Mouse (Mus musculus) forelimb bud, embryonic 11.5 days (tissue): ENCODE results near the gene Gm13691.
"Not testable (repeated sequence)": the region's sequence is repeated elsewhere in the genome, so short reads cannot be mapped to it uniquely, and the experiment has no call there.

Experiments used
- DNase-seq: peaks from one replicate; pipeline ENCODE4 v3.0.0-alpha.2; 2012; ENCODE audit warnings: low read depth, low spot score

The Gm13691 gene

DNA sequence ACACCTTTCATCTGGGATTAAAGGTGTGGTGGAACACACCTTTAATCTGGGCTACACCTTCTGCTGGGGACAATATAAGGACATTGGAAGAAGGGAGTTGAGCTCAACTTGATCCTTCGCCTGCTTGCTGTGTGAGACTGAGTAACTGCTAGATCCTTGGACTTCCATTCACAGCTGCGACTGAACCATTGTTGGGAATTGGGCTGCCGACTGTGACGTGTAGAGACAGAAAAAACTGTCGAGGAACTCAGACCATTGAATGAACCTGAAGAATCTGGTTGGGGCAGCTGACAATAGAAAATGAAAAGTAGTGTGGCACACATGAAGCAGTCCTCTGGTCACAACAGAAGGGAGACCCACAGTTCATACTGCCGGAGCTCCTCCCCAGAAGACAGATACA lies at the start of gene Gm13691:
Gene Gm13691, plus strand, starts transcription at position 301 of the 400 bp plus-strand sequence.
- DNase-seq: not testable (repeated sequence)

DNA sequence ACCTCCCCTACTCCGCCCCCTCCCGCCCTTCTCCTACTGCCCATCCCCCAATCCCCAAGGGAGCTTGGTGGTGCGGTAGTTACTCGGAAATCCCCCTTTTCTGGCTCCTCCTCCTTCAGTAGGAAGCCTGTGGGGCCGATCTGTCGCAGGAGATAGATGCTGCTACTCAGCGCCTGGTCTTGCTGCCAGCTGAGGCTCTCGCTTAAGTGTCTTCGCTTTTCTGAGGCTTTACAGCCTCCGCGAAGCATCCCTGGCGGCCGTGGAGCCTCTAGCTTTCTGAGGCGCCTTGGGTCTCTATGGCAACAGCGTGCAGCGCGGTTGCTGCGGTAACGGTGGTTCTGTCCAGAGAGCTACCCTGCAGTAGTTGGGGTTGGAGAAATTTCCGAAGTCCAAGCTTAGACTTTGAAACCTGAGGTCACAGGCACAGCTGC lies 49.4 kb upstream of the Gm13691 start, which contains the start of gene Zswim2:
Gene Zswim2, minus strand, starts transcription at position 298 of the 431 bp plus-strand sequence.
- DNase-seq: peak; percentile 74

DNA sequence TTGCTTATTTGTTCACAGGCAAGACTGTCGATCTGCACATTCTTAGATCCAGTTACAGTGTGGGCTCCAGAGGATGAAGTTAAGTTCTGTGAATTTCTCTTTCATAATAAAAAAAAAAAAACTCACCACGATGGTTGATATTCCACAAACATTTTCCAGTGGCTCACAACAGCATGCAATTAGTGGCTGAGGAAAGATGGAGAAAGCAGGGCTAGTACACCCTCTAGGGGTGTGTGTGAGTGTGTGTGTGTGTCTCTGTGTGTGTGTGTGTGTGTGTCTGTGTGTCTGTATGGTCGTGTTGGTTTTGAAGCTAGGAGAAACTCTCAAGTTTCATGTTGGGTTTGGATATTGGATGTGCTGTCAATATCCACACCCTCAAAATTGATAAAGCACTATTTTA lies 49.0 kb upstream of the Gm13691 start:
- DNase-seq: no peak

DNA sequence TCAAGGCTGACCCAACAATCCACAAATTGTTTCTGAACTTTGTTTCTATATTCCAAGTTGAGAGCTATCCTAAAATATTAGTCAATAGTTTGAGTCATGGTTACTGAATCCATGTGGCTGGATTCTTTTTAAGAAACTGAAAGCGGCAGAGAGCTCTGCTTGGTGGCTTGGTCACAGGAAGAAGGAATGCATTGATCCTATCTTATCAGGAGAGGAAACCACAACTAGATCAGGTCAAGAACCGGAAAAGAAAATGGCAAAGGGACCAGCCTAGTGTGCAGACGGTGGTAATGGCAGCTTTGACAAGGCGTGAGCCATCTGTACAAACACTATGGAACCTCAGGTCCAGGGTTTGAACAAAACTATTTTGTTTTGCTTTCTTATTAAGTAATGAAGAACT lies 48.6 kb upstream of the Gm13691 start:
- no peak for DNase-seq

DNA sequence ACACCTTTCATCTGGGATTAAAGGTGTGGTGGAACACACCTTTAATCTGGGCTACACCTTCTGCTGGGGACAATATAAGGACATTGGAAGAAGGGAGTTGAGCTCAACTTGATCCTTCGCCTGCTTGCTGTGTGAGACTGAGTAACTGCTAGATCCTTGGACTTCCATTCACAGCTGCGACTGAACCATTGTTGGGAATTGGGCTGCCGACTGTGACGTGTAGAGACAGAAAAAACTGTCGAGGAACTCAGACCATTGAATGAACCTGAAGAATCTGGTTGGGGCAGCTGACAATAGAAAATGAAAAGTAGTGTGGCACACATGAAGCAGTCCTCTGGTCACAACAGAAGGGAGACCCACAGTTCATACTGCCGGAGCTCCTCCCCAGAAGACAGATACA lies 35.0 kb upstream of the Gm13691 start, which contains the start of gene Gm13698:
Gene Gm13698, plus strand, starts transcription at position 301 of the 400 bp plus-strand sequence.
- DNase-seq: not testable (repeated sequence)

DNA sequence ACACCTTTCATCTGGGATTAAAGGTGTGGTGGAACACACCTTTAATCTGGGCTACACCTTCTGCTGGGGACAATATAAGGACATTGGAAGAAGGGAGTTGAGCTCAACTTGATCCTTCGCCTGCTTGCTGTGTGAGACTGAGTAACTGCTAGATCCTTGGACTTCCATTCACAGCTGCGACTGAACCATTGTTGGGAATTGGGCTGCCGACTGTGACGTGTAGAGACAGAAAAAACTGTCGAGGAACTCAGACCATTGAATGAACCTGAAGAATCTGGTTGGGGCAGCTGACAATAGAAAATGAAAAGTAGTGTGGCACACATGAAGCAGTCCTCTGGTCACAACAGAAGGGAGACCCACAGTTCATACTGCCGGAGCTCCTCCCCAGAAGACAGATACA lies 29.1 kb upstream of the Gm13691 start, which contains the start of gene Gm13693:
Gene Gm13693, plus strand, starts transcription at position 301 of the 400 bp plus-strand sequence.
- DNase-seq: not testable (repeated sequence)

DNA sequence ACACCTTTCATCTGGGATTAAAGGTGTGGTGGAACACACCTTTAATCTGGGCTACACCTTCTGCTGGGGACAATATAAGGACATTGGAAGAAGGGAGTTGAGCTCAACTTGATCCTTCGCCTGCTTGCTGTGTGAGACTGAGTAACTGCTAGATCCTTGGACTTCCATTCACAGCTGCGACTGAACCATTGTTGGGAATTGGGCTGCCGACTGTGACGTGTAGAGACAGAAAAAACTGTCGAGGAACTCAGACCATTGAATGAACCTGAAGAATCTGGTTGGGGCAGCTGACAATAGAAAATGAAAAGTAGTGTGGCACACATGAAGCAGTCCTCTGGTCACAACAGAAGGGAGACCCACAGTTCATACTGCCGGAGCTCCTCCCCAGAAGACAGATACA lies 23.3 kb upstream of the Gm13691 start, which contains the start of gene Gm13695:
Gene Gm13695, plus strand, starts transcription at position 301 of the 400 bp plus-strand sequence.
- not testable (repeated sequence) for DNase-seq

DNA sequence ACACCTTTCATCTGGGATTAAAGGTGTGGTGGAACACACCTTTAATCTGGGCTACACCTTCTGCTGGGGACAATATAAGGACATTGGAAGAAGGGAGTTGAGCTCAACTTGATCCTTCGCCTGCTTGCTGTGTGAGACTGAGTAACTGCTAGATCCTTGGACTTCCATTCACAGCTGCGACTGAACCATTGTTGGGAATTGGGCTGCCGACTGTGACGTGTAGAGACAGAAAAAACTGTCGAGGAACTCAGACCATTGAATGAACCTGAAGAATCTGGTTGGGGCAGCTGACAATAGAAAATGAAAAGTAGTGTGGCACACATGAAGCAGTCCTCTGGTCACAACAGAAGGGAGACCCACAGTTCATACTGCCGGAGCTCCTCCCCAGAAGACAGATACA lies 17.5 kb upstream of the Gm13691 start, which contains the start of gene Gm13696:
Gene Gm13696, plus strand, starts transcription at position 301 of the 400 bp plus-strand sequence.
- DNase-seq: not testable (repeated sequence)

DNA sequence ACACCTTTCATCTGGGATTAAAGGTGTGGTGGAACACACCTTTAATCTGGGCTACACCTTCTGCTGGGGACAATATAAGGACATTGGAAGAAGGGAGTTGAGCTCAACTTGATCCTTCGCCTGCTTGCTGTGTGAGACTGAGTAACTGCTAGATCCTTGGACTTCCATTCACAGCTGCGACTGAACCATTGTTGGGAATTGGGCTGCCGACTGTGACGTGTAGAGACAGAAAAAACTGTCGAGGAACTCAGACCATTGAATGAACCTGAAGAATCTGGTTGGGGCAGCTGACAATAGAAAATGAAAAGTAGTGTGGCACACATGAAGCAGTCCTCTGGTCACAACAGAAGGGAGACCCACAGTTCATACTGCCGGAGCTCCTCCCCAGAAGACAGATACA lies 11.7 kb upstream of the Gm13691 start, which contains the start of gene Gm13694:
Gene Gm13694, plus strand, starts transcription at position 301 of the 400 bp plus-strand sequence.
- DNase-seq: not testable (repeated sequence)

DNA sequence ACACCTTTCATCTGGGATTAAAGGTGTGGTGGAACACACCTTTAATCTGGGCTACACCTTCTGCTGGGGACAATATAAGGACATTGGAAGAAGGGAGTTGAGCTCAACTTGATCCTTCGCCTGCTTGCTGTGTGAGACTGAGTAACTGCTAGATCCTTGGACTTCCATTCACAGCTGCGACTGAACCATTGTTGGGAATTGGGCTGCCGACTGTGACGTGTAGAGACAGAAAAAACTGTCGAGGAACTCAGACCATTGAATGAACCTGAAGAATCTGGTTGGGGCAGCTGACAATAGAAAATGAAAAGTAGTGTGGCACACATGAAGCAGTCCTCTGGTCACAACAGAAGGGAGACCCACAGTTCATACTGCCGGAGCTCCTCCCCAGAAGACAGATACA lies 5.9 kb upstream of the Gm13691 start, which contains the start of gene Gm13697:
Gene Gm13697, plus strand, starts transcription at position 301 of the 400 bp plus-strand sequence.
- DNase-seq: not testable (repeated sequence)

DNA sequence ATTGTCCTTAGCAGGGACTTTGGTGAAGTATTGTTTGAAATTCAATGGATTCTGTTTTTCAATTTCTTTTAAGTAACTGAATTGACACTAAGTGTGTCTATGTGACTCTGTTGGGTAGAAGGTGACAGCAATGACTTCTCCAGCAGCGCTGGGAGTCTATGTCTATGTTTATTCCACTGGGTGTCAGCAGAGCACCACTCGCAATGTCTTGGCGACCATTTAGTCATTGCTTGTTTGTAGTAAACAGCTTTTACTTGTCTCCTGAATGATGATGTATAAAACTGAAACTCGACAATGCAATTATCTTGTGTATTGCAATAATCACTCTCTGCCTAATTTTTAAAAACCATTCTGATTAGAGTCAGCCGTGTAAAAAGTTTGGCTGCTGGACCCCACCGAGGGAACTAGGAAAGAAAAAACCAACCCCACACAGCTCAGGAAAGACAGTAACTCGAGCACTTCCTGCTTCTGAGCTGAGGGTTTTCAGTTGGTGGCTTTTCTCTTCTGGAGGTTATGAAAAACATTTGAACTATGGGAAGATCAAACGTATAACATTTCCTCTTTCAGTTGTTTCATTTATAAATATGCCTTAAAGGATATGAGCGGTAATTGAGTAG lies 3.4 kb downstream of the Gm13691 start:
- not testable (repeated sequence) for DNase-seq

DNA sequence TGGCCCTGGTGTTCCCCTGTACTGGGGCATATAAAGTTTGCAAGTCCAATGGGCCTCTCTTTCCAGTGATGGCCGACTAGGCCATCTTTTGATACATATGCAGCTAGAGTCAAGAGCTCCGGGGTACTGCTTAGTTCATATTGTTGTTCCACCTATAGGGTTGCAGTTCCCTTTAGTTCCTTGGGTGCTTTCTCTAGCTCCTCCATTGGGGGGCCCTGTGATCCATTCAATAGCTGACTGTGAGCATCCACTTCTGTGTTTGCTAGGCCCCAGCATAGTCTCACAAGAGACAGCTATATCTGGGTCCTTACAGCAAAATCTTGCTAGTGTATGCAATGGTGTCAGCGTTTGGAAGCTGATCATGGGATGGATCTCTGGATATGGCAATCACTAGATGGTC lies 4.2 kb downstream of the Gm13691 start:
- not testable (repeated sequence) for DNase-seq

DNA sequence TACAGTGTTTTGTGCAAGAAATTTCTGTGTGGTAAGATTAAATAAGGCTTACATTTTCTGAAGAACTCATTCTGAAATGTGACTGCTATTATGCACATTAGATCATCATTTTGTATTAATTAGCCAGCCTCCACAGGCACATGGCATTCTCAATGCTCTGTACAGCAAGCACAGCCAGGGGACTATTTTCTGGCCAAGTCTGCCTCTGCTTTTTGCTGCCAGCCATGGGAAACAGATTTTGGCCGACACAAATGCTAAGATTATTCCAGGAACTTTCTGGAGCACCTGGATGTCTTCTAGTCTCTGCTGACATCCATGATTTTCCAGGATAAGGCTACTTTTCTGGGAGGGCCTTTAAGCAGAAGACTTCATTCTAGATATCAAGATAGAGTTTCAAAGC lies 18.6 kb downstream of the Gm13691 start:
- no peak for DNase-seq

DNA sequence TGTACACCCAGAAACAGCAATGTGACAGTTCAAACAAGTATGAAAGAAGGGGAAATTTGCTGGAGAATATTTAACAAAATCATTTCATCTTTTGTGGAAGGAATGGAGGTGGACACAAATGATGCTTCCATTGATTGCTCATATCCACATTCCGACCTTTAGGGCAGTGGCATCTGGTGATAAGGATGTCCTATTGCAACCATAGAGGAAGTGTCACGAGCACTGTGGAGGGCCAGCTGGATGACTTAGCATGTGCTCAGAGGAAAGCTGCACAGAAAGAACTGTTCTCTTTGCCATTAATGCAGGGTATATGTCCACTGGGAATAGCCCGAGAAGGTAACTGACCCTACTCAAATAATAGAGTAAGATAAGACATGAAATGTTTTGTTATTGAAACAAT lies 19.5 kb downstream of the Gm13691 start:
- no peak for DNase-seq

DNA sequence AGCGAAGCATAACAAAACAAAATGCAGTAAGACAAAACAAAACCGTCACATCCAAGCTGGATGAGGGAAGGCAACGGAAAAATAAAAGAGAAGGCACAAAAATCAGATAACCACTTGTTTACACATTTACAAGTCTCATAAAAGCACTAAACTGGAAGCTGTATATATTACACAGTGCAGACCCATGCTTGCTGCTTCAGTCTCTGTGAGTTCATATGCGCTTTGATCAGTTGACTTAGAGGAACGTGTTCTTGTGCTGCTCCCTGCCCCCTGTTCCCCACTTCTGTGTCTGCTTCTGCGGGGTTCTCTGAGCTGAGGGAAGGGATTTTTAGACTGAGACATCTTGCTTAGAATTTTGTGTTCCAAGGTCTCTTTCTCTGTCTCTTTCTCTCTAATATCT lies 24.2 kb downstream of the Gm13691 start:
- DNase-seq: no peak

DNA sequence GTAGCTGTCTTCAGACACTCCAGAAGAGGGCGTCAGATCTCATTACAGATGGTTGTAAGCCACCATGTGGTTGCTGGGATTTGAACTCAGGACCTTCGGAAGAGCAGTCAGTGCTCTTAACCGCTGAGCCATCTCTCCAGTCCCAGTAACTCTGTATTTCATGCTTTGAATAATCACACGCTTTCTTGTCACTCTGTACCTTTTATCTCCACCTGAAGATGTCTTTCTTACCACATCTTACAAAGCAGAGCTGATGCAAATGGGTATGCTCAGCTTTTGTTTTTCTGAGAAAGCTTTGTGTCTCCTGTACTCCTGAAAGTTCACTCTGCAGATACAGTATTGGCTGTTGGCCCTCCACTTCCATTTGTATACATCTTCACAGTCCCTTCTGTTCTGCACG lies 25.9 kb downstream of the Gm13691 start:
- not testable (repeated sequence) for DNase-seq

DNA sequence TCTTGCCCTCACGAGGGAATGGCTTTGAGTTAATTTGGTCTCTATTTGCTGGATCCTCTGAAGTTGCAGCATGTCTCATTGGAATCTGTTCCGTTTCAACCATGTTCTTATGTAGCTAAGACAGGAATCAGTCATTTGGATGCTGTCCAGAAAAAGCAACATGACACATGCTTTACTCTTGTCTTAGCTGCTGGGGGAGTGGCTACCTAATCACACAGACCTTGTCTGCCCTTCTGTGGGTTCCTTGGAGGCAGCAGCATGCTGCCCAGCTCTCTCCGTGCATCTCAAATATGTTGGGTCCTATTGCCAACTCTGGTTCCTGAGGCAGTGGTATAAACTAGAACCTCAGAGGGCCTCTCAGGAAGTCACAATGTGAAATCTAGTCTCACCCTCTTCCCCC lies 28.0 kb downstream of the Gm13691 start:
- DNase-seq: no peak

DNA sequence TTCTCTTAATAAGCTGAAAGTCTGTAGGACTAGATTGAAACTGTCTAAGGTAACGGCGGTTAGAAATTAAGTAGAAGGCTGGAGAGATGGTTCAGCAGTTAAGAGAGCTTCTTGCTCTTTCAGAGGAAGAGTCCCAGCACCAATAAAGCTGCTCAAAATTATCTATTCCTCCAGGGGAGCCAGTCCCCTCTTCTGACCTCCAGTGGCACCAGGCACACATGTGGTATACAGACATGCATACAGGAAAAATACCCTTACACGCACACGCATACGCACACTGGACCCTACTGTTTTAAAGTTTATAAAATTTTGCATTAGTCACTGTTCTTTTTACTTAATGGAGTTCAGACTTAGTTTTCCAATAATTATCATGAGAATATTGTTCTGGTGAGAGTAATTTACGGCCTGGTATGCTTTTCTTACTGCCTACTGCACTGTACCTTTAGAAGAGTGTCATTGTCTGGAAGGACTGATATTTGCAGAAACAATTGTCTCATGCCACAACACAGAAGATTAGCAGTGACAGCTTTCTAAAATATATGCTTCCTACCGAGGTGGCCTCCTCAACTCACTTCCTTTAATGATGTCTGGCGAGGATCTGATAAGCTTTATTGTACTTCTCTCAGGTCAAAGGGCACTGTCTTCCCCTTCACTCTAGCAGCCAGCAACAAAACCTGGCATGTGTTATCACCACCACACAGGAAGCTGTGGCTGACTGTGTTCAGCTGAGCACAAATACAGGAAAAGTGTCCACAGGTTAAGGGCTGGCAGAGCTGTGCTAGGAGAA lies 29.4 kb downstream of the Gm13691 start:
- DNase-seq: no peak

DNA sequence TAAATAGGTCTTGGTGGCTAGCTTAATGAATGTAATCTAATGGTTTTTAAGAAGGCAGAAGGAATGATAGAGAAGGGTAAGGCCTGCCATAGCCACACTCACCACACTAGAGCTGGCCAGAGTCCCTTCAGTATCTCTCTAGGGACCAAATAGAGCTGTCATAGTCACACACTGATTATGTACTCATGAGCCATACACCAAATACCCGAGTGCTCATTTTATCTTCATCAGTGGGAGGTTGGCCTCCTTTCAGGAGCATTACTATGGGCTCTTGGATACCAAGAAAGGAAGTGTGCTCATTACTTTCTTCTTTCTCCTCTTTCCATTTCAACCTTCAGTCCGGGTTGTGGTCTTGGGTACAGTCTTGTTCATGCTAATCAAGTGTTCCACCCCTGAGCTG lies 31.6 kb downstream of the Gm13691 start:
- no peak for DNase-seq

DNA sequence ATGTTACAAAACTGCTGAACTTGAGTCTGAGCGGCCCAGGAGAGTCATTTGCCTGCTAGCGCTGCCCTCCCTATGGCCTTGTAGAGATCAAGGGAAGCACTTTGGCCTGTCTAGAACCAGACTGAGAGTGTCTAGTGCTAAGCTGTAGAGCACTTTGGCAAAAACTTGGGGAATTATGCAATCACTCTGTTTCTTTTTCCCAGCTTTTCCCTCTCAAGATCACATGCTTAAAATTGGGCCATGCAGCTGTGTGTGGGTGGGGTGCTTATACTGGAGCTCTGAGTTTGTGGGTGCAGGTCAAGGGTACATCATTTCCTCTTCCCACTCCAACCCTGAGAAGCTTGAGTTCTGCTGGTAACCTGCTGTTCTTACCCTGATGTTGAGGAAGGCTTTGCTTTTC lies 32.6 kb downstream of the Gm13691 start:
- DNase-seq: no peak

DNA sequence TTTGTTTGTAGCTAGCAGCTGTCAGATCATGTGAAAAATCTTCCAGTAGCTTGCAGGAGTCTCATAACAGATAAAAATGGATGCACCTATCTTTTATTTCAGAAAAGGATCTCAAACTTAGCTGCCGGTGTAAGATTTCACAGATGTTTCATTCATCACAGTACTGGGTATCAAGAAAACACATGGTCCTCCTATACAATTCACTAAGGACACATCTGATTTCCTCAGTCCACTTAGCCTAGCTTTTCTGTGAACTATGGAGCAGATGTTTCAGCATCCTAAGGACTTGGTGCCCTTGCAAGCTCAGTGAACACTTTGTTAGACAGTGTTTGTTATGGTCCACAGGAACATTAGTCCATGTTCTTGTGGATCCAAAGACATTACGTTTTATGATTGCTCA lies 33.0 kb downstream of the Gm13691 start:
- DNase-seq: no peak

DNA sequence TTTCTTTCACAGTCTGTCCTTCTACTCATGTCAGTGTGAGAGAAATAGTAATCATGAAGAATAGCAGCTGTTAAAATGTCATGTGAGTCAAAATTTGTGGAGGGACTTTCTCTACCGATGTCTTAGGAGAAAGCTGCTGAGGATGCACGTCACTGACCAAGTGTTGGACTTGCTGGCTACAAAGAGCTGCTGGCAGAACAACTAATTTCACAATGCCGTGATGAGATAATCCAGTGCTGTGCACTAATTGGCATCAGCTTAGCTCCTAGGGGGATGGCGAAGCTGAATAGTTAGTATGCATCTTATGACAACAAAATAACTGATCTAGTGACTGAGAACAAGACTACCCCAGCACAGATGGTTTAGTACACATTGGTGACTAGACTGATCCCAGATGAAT lies 34.9 kb downstream of the Gm13691 start:
- no peak for DNase-seq
